Mouse (Mus musculus) B cell, adult 62 days (primary cell): ENCODE results near the gene Arhgef40. TPM values are rescaled to one million over a fixed set of nuclear protein-coding genes. Genes with fewer than 3 reads are reported as not detected.

Source experiments
- total RNA-seq: library from RNA; stranded (reverse); gene quantifications from 4 replicates; pipeline ENCODE4 v1.2.4, GENCODE M21; 2023

Arhgef40 gene
- total RNA-seq, result 0.52 to 1.9 TPM (median 1.2 TPM) in 3 of 4 replicates, not detected in the other

GRCm38 (mm10) chr14:51984247-51985231 is at the start of gene Arhgef40:
TSS of gene Arhgef40 (plus strand) at chr14:51984719.

GRCm38 (mm10) chr14:52015445-52016100 is 31.1 kb downstream of the Arhgef40 start, which contains the start of gene Tmem253:
TSS of gene Tmem253 (plus strand) at chr14:52015658.

GRCm38 (mm10) chr14:52020486-52021137 is 36.1 kb downstream of the Arhgef40 start, which contains the start of gene Zfp219:
TSS of gene Zfp219 (minus strand) at chr14:52020733.

GRCm38 (mm10) chr14:52042359-52042758 is 57.8 kb downstream of the Arhgef40 start, which contains the start of gene Olfr221:
TSS of gene Olfr221 (minus strand) at chr14:52042459.

Other genes starting within 250 kb of the Arhgef40 start
- not detected in 4 replicates for gene Ang4, start 211.1 kb upstream of the Arhgef40 start, total RNA-seq
- not detected in 4 replicates for gene AY358078, start 184.7 kb upstream of the Arhgef40 start, total RNA-seq
- gene Ear6, start 131.0 kb upstream of the Arhgef40 start, total RNA-seq, result not detected in 4 replicates
- gene Mettl17, start 99.9 kb upstream of the Arhgef40 start, total RNA-seq, result 55.5 to 70.0 TPM (median 69.1 TPM) in 4 replicates
- gene Slc39a2, start 91.8 kb upstream of the Arhgef40 start, total RNA-seq, result 0.53 to 0.73 TPM (median 0.57 TPM) in 4 replicates
- gene Ndrg2, start 70.6 kb upstream of the Arhgef40 start, total RNA-seq, result 2.6 TPM in 1 of 4 replicates, not detected in the others
- gene Tppp2, start 66.3 kb upstream of the Arhgef40 start, total RNA-seq, result not detected in 4 replicates
- not detected in 4 replicates for gene Rnase13, start 61.9 kb upstream of the Arhgef40 start, total RNA-seq
- gene Tmem253, start 30.9 kb downstream of the Arhgef40 start, total RNA-seq, result 1.4 TPM in 1 of 4 replicates, not detected in the others
- 10.3 to 15.8 TPM (median 11.6 TPM) in 4 replicates for gene Zfp219, start 36.0 kb downstream of the Arhgef40 start, total RNA-seq
- gene Olfr221, start 57.7 kb downstream of the Arhgef40 start, total RNA-seq, result not detected in 4 replicates
- gene Hnrnpc, start 119.3 kb downstream of the Arhgef40 start, total RNA-seq, result 402 to 432 TPM (median 411 TPM) in 4 replicates
- 26.6 to 47.6 TPM (median 37.0 TPM) in 4 replicates for gene Rpgrip1, start 126.0 kb downstream of the Arhgef40 start, total RNA-seq
- gene Supt16, start 212.7 kb downstream of the Arhgef40 start, total RNA-seq, result 66.0 to 72.9 TPM (median 70.2 TPM) in 4 replicates